Mouse (Mus musculus): ENCODE data around the gene Gm28035. TPM values are rescaled to one million over a fixed set of nuclear protein-coding genes. Genes with fewer than 3 reads are reported as not detected.

The Gm28035 gene
- polyA plus RNA-seq, 1 experiment from 2014 or later, result 0.06 TPM

GRCm38 (mm10) chr2:30319260-30319659 lies 78.9 kb downstream of the Gm28035 start:
- no peak overlapping the region for H3K4me3 ChIP-seq (ENCODE audit: low read depth, low read length)
- no peaks in the 10 kb centered on the region for H3K9me3 ChIP-seq (ENCODE audit: control insufficient read depth, low read length)
- H3K27ac ChIP-seq (ENCODE audit: low read depth, low read length), result no peak overlapping the region
- WGBS, result 94% methylated on average over 4 of the region's 4 CpGs
- H3K27me3 ChIP-seq (ENCODE audit: control insufficient read depth, insufficient read depth, low read length), result no peaks in the 10 kb centered on the region
- DNase-seq (ENCODE audit: low spot score) (no peak), ATAC-seq (ENCODE audit: low FRiP score) (no peak)
- no peak overlapping the region for H3K9ac ChIP-seq (ENCODE audit: low read depth, low read length)
- peaks cover 27% of the 10 kb centered on the region for H3K36me3 ChIP-seq (ENCODE audit: control insufficient read depth, insufficient read depth, low read length)
- no peak overlapping the region for H3K4me2 ChIP-seq (replicated peaks; ENCODE audit: low read depth, low read length)
- no peaks in the 10 kb centered on the region for H3K4me1 ChIP-seq (replicated peaks; ENCODE audit: control insufficient read depth, insufficient read depth, low read length)

- no peak for DNase-seq (ENCODE audit: low spot score)
- peaks cover 21% of the 10 kb centered on the region for H3K36me3 ChIP-seq (ENCODE audit: control insufficient read depth, insufficient read depth, low read length)
- no peak for ATAC-seq (ENCODE audit: low FRiP score)
- H3K4me1 ChIP-seq (replicated peaks; ENCODE audit: control insufficient read depth, insufficient read depth, low read length), result no peaks in the 10 kb centered on the region
- H3K27me3 ChIP-seq (ENCODE audit: control insufficient read depth, insufficient read depth, low read length), result no peaks in the 10 kb centered on the region
- no peak overlapping the region for H3K9ac ChIP-seq (ENCODE audit: low read depth, low read length)
- WGBS, result 92% methylated on average over 7 of the region's 7 CpGs
- no peak overlapping the region for H3K4me3 ChIP-seq (ENCODE audit: low read depth, low read length)
- H3K27ac ChIP-seq (ENCODE audit: low read depth, low read length), result no peak overlapping the region
- no peak overlapping the region for H3K4me2 ChIP-seq (replicated peaks; ENCODE audit: low read depth, low read length)
- no peaks in the 10 kb centered on the region for H3K9me3 ChIP-seq (ENCODE audit: control insufficient read depth, low read length)
Observed at GRCm38 (mm10) chr2:30323111-30323510, 82.7 kb downstream of the Gm28035 start.

- Histone ChIP-seq H3K36me3 (ENCODE audit: control insufficient read depth, insufficient read depth, low read length) (peaks cover 21% of the 10 kb centered on the region; the same call in 1 of the 2 replicates), H3K4me1 (replicated peaks; ENCODE audit: control insufficient read depth, insufficient read depth, low read length) (no peaks in the 10 kb centered on the region), H3K9me3 (ENCODE audit: control insufficient read depth, low read length) (no peaks in the 10 kb centered on the region), H3K9ac (ENCODE audit: low read depth, low read length) (no peak overlapping the region), H3K4me3 (ENCODE audit: low read depth, low read length) (no peak overlapping the region), H3K4me2 (replicated peaks; ENCODE audit: low read depth, low read length) (no peak overlapping the region), H3K27me3 (ENCODE audit: control insufficient read depth, insufficient read depth, low read length) (no peaks in the 10 kb centered on the region), H3K27ac (ENCODE audit: low read depth, low read length) (no peak overlapping the region)
- ATAC-seq (ENCODE audit: low FRiP score) (no peak), DNase-seq (ENCODE audit: low spot score) (no peak)
- 91% methylated on average over 5 of the region's 5 CpGs for whole genome bisulfite sequencing
Observed at GRCm38 (mm10) chr2:30325296-30325695, 84.9 kb downstream of the Gm28035 start.

- no peaks in the 10 kb centered on the region for H3K9me3 ChIP-seq (ENCODE audit: control insufficient read depth, low read length)
- no peaks in the 10 kb centered on the region for H3K27me3 ChIP-seq (ENCODE audit: control insufficient read depth, insufficient read depth, low read length)
- peaks cover 12% of the 10 kb centered on the region; the same call in 1 of the 2 replicates for H3K36me3 ChIP-seq (ENCODE audit: control insufficient read depth, insufficient read depth, low read length)
- H3K4me3 ChIP-seq (ENCODE audit: low read depth, low read length), result no peak overlapping the region
- H3K4me2 ChIP-seq (replicated peaks; ENCODE audit: low read depth, low read length), result no peak overlapping the region
- ATAC-seq (ENCODE audit: low FRiP score) (no peak), DNase-seq (ENCODE audit: low spot score) (no peak)
- no peak overlapping the region for H3K9ac ChIP-seq (ENCODE audit: low read depth, low read length)
- no peak overlapping the region for H3K27ac ChIP-seq (ENCODE audit: low read depth, low read length)
- 93% methylated on average over 7 of the region's 7 CpGs for WGBS
- no peaks in the 10 kb centered on the region for H3K4me1 ChIP-seq (replicated peaks; ENCODE audit: control insufficient read depth, insufficient read depth, low read length)
Observed at GRCm38 (mm10) chr2:30327276-30327675, 86.9 kb downstream of the Gm28035 start.

GRCm38 (mm10) chr2:30328791-30329190 lies 88.4 kb downstream of the Gm28035 start:
- Histone ChIP-seq H3K9me3 (ENCODE audit: control insufficient read depth, low read length) (no peaks in the 10 kb centered on the region), H3K36me3 (ENCODE audit: control insufficient read depth, insufficient read depth, low read length) (peaks cover 11% of the 10 kb centered on the region), H3K27me3 (ENCODE audit: control insufficient read depth, insufficient read depth, low read length) (no peaks in the 10 kb centered on the region), H3K27ac (ENCODE audit: low read depth, low read length) (no peak overlapping the region), H3K4me3 (ENCODE audit: low read depth, low read length) (no peak overlapping the region), H3K4me1 (replicated peaks; ENCODE audit: control insufficient read depth, insufficient read depth, low read length) (no peaks in the 10 kb centered on the region), H3K9ac (ENCODE audit: low read depth, low read length) (no peak overlapping the region), H3K4me2 (replicated peaks; ENCODE audit: low read depth, low read length) (no peak overlapping the region)
- DNase-seq (ENCODE audit: low spot score), result no peak
- no peak for ATAC-seq (ENCODE audit: low FRiP score)
- WGBS, result 86% methylated on average over 3 of the region's 3 CpGs

Other genes starting within 250 kb of the Gm28035 start
- gene Wdr34, start 191.7 kb upstream of the Gm28035 start, polyA plus RNA-seq (2014; fragmentation: Nextera tagmentation; extraction: Ambion mirVana), result 30.1 and 33.9 TPM in 2 replicates
- 688 and 696 TPM in 2 replicates for gene Set, start 183.2 kb upstream of the Gm28035 start, polyA plus RNA-seq (2014; fragmentation: Nextera tagmentation; extraction: Ambion mirVana)
- 4.5 and 5.2 TPM in 2 replicates for gene Pkn3, start 162.9 kb upstream of the Gm28035 start, polyA plus RNA-seq (2014; fragmentation: Nextera tagmentation; extraction: Ambion mirVana)
- gene Zdhhc12, start 146.9 kb upstream of the Gm28035 start, polyA plus RNA-seq (2014; fragmentation: Nextera tagmentation; extraction: Ambion mirVana), result 27.4 and 32.2 TPM in 2 replicates
- 6.5 and 9.3 TPM in 2 replicates for gene Zer1, start 116.0 kb upstream of the Gm28035 start, polyA plus RNA-seq (2014; fragmentation: Nextera tagmentation; extraction: Ambion mirVana)
- 16.3 and 20.6 TPM in 2 replicates for gene Tbc1d13, start 106.8 kb upstream of the Gm28035 start, polyA plus RNA-seq (2014; fragmentation: Nextera tagmentation; extraction: Ambion mirVana)
- gene Endog, start 69.1 kb upstream of the Gm28035 start, polyA plus RNA-seq (2014; fragmentation: Nextera tagmentation; extraction: Ambion mirVana), result 15.3 and 15.6 TPM in 2 replicates
- 62.1 and 65.9 TPM in 2 replicates for gene Spout1, start 62.1 kb upstream of the Gm28035 start, polyA plus RNA-seq (2014; fragmentation: Nextera tagmentation; extraction: Ambion mirVana)
- 9.4 and 10.0 TPM in 2 replicates for gene Kyat1, start 34.7 kb upstream of the Gm28035 start, polyA plus RNA-seq (2014; fragmentation: Nextera tagmentation; extraction: Ambion mirVana)
- 47.6 and 55.9 TPM in 2 replicates for gene Lrrc8a, start 2.9 kb upstream of the Gm28035 start, polyA plus RNA-seq (2014; fragmentation: Nextera tagmentation; extraction: Ambion mirVana)
- gene Phyhd1, start 25.6 kb downstream of the Gm28035 start, polyA plus RNA-seq (2014; fragmentation: Nextera tagmentation; extraction: Ambion mirVana), result 4.2 and 5.6 TPM in 2 replicates
- gene Gm28038, start 40.5 kb downstream of the Gm28035 start, polyA plus RNA-seq (2014; fragmentation: Nextera tagmentation; extraction: Ambion mirVana), result not detected in 2 replicates
- gene Dolk, start 45.8 kb downstream of the Gm28035 start, polyA plus RNA-seq (2014; fragmentation: Nextera tagmentation; extraction: Ambion mirVana), result 24.0 and 24.1 TPM in 2 replicates
- 44.5 and 49.9 TPM in 2 replicates for gene Nup188, start 45.8 kb downstream of the Gm28035 start, polyA plus RNA-seq (2014; fragmentation: Nextera tagmentation; extraction: Ambion mirVana)
- gene Sh3glb2, start 118.8 kb downstream of the Gm28035 start, polyA plus RNA-seq (2014; fragmentation: Nextera tagmentation; extraction: Ambion mirVana), result 42.6 and 48.5 TPM in 2 replicates
- gene Miga2, start 123.7 kb downstream of the Gm28035 start, polyA plus RNA-seq (2014; fragmentation: Nextera tagmentation; extraction: Ambion mirVana), result 13.9 and 18.6 TPM in 2 replicates
- 41.9 and 44.5 TPM in 2 replicates for gene Dolpp1, start 151.7 kb downstream of the Gm28035 start, polyA plus RNA-seq (2014; fragmentation: Nextera tagmentation; extraction: Ambion mirVana)
- gene Crat, start 175.2 kb downstream of the Gm28035 start, polyA plus RNA-seq (2014; fragmentation: Nextera tagmentation; extraction: Ambion mirVana), result 21.5 and 27.5 TPM in 2 replicates
- gene Ptpa, start 175.5 kb downstream of the Gm28035 start, polyA plus RNA-seq (2014; fragmentation: Nextera tagmentation; extraction: Ambion mirVana), result 55.4 and 62.8 TPM in 2 replicates
- 6.3 and 6.8 TPM in 2 replicates for gene Ier5l, start 233.7 kb downstream of the Gm28035 start, polyA plus RNA-seq (2014; fragmentation: Nextera tagmentation; extraction: Ambion mirVana)